Mouse (Mus musculus) kidney, postnatal 36 days (tissue): Measurements from ENCODE around the gene Foxe1.

ENCODE experiments used
- DNase-seq, 2 experiments: peaks; one replicate each; pipeline ENCODE4 v3.0.0; 2021 to 2022; ENCODE audit warnings: mixed read lengths in 2 of 2

The Foxe1 gene

GRCm38 (mm10) chr4:46347580-46348515 lies 4.4 kb downstream of the Foxe1 start:
- DNase-seq = no peak

GRCm38 (mm10) chr4:46348897-46349296 lies 5.5 kb downstream of the Foxe1 start:
- DNase-seq = no peak

DNA sequence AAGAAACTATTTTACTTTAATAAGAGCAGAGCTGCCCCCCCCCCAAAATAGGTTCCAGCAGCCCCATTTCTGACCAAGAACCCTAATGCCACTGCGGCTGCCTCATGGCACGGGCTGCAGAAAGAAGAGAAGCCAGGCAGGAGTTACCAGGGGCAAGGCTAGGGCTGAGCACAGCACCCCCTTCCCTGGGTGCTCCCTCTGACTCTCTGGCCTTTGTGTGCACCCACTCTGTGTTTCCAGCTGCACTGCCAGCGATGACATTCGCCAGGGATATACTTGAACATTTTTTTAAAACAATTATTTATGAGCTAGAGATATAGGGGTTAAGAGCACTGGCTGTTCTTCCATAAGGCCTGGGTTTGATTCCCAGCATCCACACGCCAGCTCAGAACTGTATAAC lies 6.1 kb downstream of the Foxe1 start:
- no peak for DNase-seq

DNA sequence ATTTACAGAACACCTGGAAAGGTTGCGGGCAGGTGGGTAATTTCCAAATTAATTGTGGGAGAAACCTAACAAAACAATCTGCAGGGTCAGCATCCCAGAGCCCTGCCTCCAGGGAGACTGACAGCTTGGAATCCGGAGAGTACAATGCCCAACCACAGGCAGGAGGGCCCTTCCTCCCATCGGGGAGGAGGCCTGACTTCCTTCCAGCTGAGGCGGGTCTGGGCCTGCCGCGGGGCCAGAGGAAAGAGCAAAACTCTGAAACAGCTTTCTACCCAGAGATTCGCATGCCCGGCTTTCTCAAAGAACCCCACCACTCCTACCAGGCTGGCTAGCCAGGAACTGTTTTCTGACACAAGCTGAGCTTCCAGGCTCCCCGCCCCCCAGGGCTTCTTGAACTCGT lies 9.6 kb downstream of the Foxe1 start:
- no peak for DNase-seq

- DNase-seq = peak; percentile 30 to 79
These were observed 13.1 kb downstream of the Foxe1 start for GRCm38 (mm10) chr4:46356351-46357133.

DNA sequence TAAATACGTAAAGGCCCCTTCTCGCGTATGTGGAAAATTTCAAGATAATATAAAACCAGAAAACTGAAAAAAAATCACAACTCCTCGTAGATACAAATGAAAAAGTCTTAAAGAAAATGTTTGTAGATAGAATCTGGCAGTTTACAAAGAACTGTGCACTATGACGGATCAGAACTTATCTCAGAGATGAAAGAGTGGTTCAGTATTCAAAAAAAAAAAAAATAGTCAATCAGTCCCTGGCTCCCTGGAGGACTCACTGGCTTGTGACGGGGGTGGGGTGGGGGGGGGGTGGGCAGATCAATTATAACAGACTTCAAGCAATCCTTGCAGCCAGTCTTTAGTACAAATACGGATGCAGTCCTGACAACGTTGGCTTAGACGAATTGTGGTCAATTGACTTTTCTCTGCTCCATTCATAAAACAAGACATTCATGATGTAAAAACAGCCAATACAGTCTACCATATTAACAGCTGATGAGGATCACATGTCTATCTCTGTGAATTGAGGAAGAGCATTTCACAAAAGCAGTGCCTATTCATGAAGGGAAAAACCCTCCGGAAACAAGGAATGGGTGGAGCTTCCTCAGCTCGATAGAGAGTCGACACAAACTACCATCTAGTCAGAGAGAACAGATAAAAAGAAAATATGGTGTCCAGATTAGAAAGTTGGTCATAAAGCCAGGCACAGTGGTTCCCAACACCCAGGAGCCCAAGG lies 16.3 kb downstream of the Foxe1 start:
- no peak for DNase-seq

GRCm38 (mm10) chr4:46361258-46361657 lies 17.8 kb downstream of the Foxe1 start:
- no peak for DNase-seq

DNA sequence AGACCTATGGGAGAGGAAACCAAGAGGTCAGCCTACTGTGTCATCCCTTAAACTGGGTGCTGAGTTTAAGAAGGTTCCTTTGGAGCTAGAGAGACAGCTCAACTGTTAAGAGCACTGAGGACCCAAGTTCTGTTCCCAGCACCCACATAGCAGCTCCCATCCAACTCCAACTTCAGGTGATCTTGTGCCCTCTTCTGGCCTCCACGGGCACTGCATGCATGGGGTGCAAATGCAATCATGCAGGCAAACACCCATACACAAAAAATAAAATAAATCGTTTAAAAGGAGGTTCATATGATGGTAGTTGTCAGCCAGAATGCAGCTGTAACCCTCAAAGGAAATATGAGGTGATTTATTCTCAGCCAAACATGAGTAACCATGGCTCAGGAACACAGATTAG lies 21.0 kb downstream of the Foxe1 start:
- DNase-seq = no peak

- DNase-seq = no peak
These were observed 24.1 kb downstream of the Foxe1 start for GRCm38 (mm10) chr4:46367487-46367959.

GRCm38 (mm10) chr4:46369070-46369469 lies 25.7 kb downstream of the Foxe1 start:
- no peak for DNase-seq

GRCm38 (mm10) chr4:46370406-46370805 lies 27.0 kb downstream of the Foxe1 start:
- DNase-seq = peak in 1 of 2 experiments; percentile 2

- peak; percentile 66 to 70 for DNase-seq
These were observed 27.6 kb downstream of the Foxe1 start for GRCm38 (mm10) chr4:46371030-46371429.

GRCm38 (mm10) chr4:46374455-46374854 lies 31.0 kb downstream of the Foxe1 start:
- peak; percentile 10 to 55 for DNase-seq

DNA sequence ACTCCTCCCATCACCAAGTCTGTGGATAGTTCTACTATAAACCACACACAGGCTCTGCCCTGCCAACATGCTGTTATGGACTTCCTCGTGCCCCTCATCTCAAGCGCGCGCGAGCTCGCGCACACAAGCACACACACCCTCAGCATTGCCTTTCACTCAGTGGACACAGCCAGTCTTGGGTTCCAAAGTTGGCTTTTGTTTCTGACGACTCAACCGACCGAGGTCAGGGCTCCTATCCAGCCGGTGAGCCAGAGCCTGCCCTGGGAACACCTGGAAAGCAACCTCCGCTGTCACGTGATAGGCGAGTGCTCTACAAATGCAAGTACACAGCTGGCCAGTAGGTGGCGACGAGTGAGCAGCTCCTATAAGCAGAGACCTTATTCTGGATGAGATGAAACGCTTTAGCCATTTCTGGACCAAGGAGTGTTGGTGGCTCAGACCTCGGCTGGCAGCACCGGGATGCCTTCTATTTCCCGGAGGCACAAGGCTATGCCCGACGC lies 31.5 kb downstream of the Foxe1 start:
- peak; percentile 90 to 92 for DNase-seq

GRCm38 (mm10) chr4:46388556-46388955 lies 45.1 kb downstream of the Foxe1 start:
- DNase-seq = no peak

DNA sequence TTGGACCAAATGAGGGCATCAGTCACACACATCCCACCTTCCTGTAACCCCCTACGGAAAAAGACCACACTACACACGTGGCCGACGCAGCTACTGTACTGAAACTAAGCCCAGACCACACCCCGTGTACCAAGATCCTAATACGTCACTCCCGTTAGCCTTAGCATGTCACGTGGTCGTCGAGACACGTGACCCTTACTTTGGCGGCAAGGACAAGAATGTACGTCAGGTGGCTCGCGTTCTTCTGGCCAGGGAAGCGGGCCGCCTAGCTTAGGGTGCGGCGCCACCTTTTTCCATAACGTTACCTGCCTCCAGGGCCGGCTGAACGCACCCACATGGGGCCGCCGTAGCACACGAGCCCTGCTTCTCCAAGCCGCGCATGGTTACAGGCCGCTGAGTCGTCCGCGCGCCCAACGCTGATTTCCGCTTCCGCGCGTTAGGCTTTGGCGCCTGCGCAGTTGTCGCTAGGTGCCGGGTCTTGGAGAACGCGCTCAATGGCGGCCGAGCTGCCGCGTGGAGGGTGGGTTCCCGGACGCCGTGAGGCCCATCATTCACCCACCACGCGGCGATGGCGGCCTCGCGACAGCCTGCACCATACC lies 45.7 kb downstream of the Foxe1 start, which contains the start of gene Trmo:
Gene Trmo (minus strand): TSS at position 425 of the 599 bp plus-strand sequence.
- DNase-seq = peak; percentile 96 to 97

DNA sequence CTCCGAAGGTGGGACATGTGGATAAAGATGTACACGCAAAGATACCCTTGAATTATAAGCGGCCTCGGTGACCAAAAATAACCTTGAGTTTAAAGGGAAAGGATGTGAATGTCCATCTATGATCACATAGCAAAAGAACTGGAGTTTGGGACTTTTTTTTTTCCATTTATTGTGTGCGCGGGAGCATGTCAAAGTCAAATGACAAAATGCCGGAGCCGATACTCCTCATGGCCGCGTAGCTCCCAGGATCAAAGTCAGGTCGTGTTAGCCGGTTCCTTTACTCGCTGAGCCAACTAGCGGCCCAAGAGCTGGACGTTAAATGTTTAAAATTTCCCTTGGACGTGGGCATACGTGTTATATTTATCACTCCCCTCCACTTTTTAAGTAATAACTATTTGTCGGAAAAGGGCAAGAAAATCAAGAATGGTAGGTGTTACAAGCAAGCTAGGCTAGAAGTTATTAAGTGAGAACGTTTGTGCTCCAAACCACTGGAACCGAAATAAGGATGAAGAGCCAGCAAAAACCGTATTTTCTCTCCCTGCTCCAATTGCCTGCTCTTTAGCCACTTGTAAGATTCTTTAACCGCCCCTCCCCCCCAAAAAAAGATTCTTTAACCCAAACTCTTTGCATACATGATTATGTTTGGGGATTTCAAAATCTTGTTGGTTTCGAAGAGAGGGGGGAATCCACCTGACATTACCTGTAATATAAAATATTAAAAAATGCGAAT lies 46.4 kb downstream of the Foxe1 start:
- peak; percentile 30 to 55 for DNase-seq

DNA sequence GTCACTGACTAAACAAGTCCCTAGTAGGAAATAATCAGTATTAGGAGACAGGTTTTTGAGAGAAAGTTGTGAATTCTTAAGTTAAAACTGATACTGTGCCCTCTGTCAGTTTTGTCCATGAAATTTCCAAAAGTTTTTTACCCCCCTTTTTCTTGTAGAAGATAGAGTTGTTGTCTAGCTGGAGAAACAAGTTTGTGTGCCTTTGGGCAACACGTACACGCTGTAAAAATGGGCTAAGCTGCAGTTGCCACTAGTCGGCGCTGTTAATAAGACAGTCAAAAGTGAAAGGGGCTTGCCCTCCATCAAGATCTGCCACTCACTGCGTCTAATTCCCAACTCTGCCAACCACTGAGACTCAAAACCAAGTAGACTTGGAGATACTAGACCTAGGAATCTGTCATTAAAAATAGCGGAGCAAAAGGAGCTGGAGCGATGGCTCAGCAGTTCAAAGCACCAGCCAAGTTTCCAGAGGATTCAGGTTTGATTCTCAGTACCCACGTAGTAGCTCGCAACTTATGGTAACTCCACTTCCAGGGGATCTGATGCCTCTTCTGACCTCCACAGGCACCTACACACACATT lies 47.1 kb downstream of the Foxe1 start:
- peak; percentile 81 to 89 for DNase-seq

- no peak for DNase-seq
These were observed 51.0 kb downstream of the Foxe1 start for GRCm38 (mm10) chr4:46394388-46394787.

DNA sequence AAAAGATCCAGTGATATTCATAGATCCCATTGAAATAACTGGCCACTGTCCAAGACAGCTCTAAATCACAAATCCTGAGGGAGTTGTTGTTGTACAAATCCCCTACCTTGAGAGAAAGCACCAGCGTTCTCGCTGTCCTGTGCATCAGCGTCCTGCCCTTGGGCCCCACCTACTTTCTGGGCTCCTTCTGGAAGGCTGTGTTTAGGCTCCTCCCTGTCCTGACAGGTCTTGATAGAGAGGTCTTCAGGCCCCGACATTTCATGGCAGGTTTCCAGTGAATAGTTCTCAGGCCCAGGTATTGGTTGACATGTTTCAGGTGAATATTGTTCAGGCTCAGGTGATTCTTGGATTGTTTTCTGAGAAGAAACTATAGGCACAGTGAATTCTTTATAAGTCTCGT lies 52.3 kb downstream of the Foxe1 start:
- no peak for DNase-seq
